Mouse (Mus musculus) urinary bladder, postnatal 25 days (tissue): ENCODE data around the gene Slc4a5.
A peak's percentile ranks its signal among the peaks of the same experiment; 100 is the strongest.
"Not testable (repeated sequence)": the region's sequence is repeated elsewhere in the genome, so short reads cannot be mapped to it uniquely, and the experiment has no call there.

ENCODE experiments used
- DNase-seq: peaks from one replicate; pipeline ENCODE4 v3.0.0; 2022; ENCODE audit warnings: low spot score

The Slc4a5 gene

GRCm38 (mm10) chr6:83311206-83311605 lies 91.6 kb downstream of the Slc4a5 start:
- no peak for DNase-seq

GRCm38 (mm10) chr6:83312021-83312420 lies 92.4 kb downstream of the Slc4a5 start:
- DNase-seq, result no peak

GRCm38 (mm10) chr6:83312514-83312913 lies 92.9 kb downstream of the Slc4a5 start:
- no peak for DNase-seq

- no peak for DNase-seq
Measured at GRCm38 (mm10) chr6:83315293-83315692, 95.7 kb downstream of the Slc4a5 start.

- peak; percentile 7 for DNase-seq
Measured at GRCm38 (mm10) chr6:83316022-83316421, 96.4 kb downstream of the Slc4a5 start.

GRCm38 (mm10) chr6:83317108-83317741 lies 97.6 kb downstream of the Slc4a5 start:
- peak; percentile 88 for DNase-seq

GRCm38 (mm10) chr6:83321927-83322326 lies 102.3 kb downstream of the Slc4a5 start:
- DNase-seq, result no peak

- no peak for DNase-seq
Measured at GRCm38 (mm10) chr6:83322794-83323193, 103.2 kb downstream of the Slc4a5 start.

GRCm38 (mm10) chr6:83323652-83324419 lies 104.2 kb downstream of the Slc4a5 start:
- no peak for DNase-seq

- peak; percentile 89 for DNase-seq
Measured at GRCm38 (mm10) chr6:83325525-83326393, 106.1 kb downstream of the Slc4a5 start, which contains the start of the genes Mthfd2 and Mob1a. Gene Mthfd2, minus strand, starts transcription at chr6:83325908. Gene Mob1a, plus strand, starts transcription at chr6:83326016.

GRCm38 (mm10) chr6:83326394-83326736 lies 106.7 kb downstream of the Slc4a5 start:
- DNase-seq, result no peak

GRCm38 (mm10) chr6:83326761-83327160 lies 107.1 kb downstream of the Slc4a5 start:
- no peak for DNase-seq

GRCm38 (mm10) chr6:83327591-83328190 lies 108.1 kb downstream of the Slc4a5 start:
- no peak for DNase-seq

- DNase-seq, result no peak
Measured at GRCm38 (mm10) chr6:83341387-83341786, 121.8 kb downstream of the Slc4a5 start.

- DNase-seq, result no peak
Measured at GRCm38 (mm10) chr6:83342957-83343356, 123.3 kb downstream of the Slc4a5 start.

GRCm38 (mm10) chr6:83345285-83345684 lies 125.7 kb downstream of the Slc4a5 start:
- not testable (repeated sequence) for DNase-seq

- no peak for DNase-seq
Measured at GRCm38 (mm10) chr6:83347916-83348315, 128.3 kb downstream of the Slc4a5 start.

GRCm38 (mm10) chr6:83348873-83349272 lies 129.2 kb downstream of the Slc4a5 start, which contains the start of gene Bola3:
Gene Bola3, plus strand, starts transcription at chr6:83349147.
- peak; percentile 23 for DNase-seq

- peak; percentile 97 for DNase-seq
Measured at GRCm38 (mm10) chr6:83349274-83349958, 129.8 kb downstream of the Slc4a5 start.

- DNase-seq, result no peak
Measured at GRCm38 (mm10) chr6:83350172-83350571, 130.5 kb downstream of the Slc4a5 start.

- no peak for DNase-seq
Measured at GRCm38 (mm10) chr6:83350851-83351405, 131.3 kb downstream of the Slc4a5 start.
